Mouse (Mus musculus) neural tube, embryonic 15.5 days (tissue): ENCODE measurements at regions not wholly inside any gene's neighbourhood (a gene's known extent, or its start where the extent isn't known, plus 50 kb on each side); places are given as distances from the start of the nearest gene placed in this dataset.

Experiments
- ATAC-seq: fragments of 200-750 bp; cut with Nextera tagmentation; 2 replicates; pipeline ENCODE4 v1.8.0; 2017; ENCODE audit warnings: mild to moderate bottlenecking, moderate TSS enrichment, moderate library complexity; ENCODE audit not compliant: low FRiP score
- H3K27ac ChIP-seq: fragments of 300-500 bp; sonication (generic); replicated peaks from 2 replicates; pipeline ENCODE4 v1.5.1; 2015; ENCODE audit warnings: mild to moderate bottlenecking, inconsistent platforms
- H3K27me3 ChIP-seq: fragments of 300-500 bp; sonication (generic); replicated peaks from 2 replicates; pipeline ENCODE4 v1.6.1; 2015; ENCODE audit warnings: inconsistent platforms
- H3K36me3 ChIP-seq: fragments of 300-500 bp; sonication (generic); 2 replicates; pipeline ENCODE4 v1.6.1; 2015; ENCODE audit warnings: inconsistent platforms
- H3K4me1 ChIP-seq: fragments of 300-500 bp; sonication (generic); 2 replicates; pipeline ENCODE4 v1.6.1; 2015; ENCODE audit warnings: inconsistent platforms
- H3K4me2 ChIP-seq: fragments of 300-500 bp; sonication (generic); 2 replicates; pipeline ENCODE4 v1.6.1; 2015; ENCODE audit warnings: inconsistent platforms, mild to moderate bottlenecking, moderate library complexity
- H3K4me3 ChIP-seq: fragments of 300-500 bp; sonication (generic); replicated peaks from 2 replicates; pipeline ENCODE4 v1.5.1; 2015; ENCODE audit warnings: mild to moderate bottlenecking, inconsistent platforms
- H3K9ac ChIP-seq: fragments of 300-500 bp; sonication (generic); replicated peaks from 2 replicates; pipeline ENCODE4 v1.6.1; 2015; ENCODE audit warnings: mild to moderate bottlenecking, inconsistent platforms
- H3K9me3 ChIP-seq: fragments of 300-500 bp; sonication (generic); replicated peaks from 2 replicates; pipeline ENCODE4 v1.6.1; 2016; ENCODE audit warnings: inconsistent platforms
- WGBS: fragments of 180-500 bp; shearing (Covaris S2); methylation state at CpG from one replicate; pipeline ENCODE4 v1.1.7; 2015; ENCODE audit warnings: mixed read lengths; 5-methylcytosine and 5-hydroxymethylcytosine counted together

- 67% methylated on average over 13 of the region's 13 CpGs for WGBS
- H3K4me1 ChIP-seq = no peaks in the 10 kb centered on the region
- no peaks in the 10 kb centered on the region for H3K9me3 ChIP-seq
- H3K4me2 ChIP-seq = peak overlapping the region; percentile 28; the same call in 1 of the 2 replicates
- H3K27ac ChIP-seq = no peak overlapping the region
- no peaks in the 10 kb centered on the region for H3K27me3 ChIP-seq
- ATAC-seq = peak; percentile 47; the same call in 1 of the 2 replicates
- H3K4me3 ChIP-seq = no peak overlapping the region
- H3K36me3 ChIP-seq = no peaks in the 10 kb centered on the region
- H3K9ac ChIP-seq = no peak overlapping the region; the same call in 1 of the 2 replicates
Measured at GRCm38 (mm10) chr4:37034200-37034599, 82.7 kb upstream of the Lingo2 start.
